Mouse (Mus musculus) splenic B cell, adult 2 months (primary cell): ENCODE data around the gene Tnrc6c.

Source experiments
- DNase-seq: peaks from one replicate; pipeline ENCODE4 v3.0.0-alpha.2; 2011; ENCODE audit warnings: low read depth, low spot score
- H3K27me3 ChIP-seq: 2 replicates; pipeline ENCODE4 v1.6.1; 2012; ENCODE audit warnings: mild to moderate bottlenecking, low read length, moderate library complexity, mixed read lengths; ENCODE audit not compliant: control insufficient read depth, poor library complexity, insufficient read depth, severe bottlenecking
- H3K36me3 ChIP-seq: 2 replicates; pipeline ENCODE4 v1.6.1; 2012; ENCODE audit warnings: mild to moderate bottlenecking, low read length, moderate library complexity, mixed read lengths; ENCODE audit not compliant: control insufficient read depth, poor library complexity, insufficient read depth, severe bottlenecking

Tnrc6c gene

DNA sequence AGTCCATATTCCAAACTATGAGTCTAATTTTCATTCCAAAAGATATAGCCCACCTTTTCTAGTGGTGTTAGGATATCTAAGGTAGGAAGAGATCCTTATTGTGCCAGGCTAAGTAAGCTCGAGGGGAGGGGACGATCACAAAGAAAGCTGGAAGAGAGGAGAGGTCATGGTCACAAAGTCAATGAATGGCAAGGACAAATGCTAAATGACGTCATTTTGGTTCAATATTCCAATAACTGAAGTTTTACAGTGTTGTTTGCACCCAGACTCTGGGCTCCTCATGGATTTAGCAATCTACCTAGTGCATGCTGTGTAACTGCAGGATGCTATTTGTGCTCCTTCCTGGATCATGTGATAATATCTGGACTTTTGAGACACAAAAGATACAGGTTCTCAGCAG lies 1.2 kb upstream of the Tnrc6c start:
- DNase-seq, result no peak
- H3K27me3 ChIP-seq, result no peaks in the 10 kb centered on the region
- H3K36me3 ChIP-seq, result no peaks in the 10 kb centered on the region

GRCm38 (mm10) chr11:117654380-117654924 lies 363 bp downstream of the Tnrc6c start:
- no peaks in the 10 kb centered on the region for H3K36me3 ChIP-seq
- peak; percentile 100 for DNase-seq
- H3K27me3 ChIP-seq, result no peaks in the 10 kb centered on the region

DNA sequence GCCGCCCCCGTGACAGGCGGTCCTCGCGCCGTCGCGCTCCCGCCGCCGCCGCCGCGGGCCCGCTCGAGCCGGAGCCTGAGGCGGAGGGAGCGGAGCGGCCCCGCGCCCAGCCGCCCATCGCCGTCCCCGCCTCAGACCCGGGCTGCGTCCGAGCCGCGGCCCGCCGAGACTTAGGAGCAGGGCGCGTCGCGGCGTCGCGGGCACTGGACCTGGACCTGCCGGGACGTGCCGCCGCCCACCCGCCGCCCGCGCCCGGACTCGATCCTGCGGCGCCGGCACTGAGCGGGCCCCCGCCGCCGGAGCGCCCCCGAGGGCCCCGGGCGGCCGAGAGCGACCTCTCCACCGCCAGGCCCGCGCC lies 824 bp downstream of the Tnrc6c start:
- no peaks in the 10 kb centered on the region for H3K27me3 ChIP-seq
- no peaks in the 10 kb centered on the region for H3K36me3 ChIP-seq
- no peak for DNase-seq

DNA sequence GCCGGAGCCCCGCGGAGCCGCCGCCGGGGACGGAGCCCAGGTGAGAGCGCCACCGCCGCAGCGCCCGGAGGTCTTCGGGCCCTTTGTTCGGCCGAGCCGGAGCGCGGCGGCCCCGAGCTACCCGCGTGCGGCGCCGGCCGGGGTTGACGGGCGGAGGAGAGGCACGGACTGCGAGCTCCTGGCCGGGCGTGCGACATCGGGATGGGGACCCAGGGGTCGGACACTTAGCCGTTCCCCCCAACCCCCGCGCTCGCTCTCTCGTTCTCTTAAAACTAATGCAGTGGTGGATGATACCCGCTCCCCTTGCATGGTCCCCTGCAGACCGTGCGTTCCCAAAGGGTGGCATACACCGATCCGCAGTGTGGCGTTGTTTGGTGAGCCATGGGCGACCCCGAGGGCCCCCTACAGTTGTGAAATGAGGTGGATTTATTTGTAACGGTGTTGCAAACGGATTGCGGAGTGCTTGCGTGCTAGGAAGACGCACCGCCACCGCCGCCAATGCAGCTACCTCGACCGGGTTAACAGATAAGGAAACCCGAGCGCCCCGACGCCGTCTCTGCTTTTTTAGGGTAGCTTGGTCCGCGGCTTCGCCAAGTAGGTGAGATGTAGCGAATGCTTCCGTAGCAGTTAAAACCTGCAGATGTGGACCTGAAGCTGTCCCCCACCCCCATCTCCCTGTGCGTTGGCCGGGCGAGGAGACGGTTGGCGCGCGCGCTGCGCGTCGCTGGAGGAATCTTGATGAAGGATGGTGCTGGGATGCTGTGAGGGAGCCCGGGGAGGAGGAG lies 1.4 kb downstream of the Tnrc6c start:
- peak; percentile 48 for DNase-seq
- no peaks in the 10 kb centered on the region for H3K36me3 ChIP-seq
- H3K27me3 ChIP-seq, result no peaks in the 10 kb centered on the region

GRCm38 (mm10) chr11:117656077-117656401 lies 1.9 kb downstream of the Tnrc6c start:
- no peak for DNase-seq
- Histone ChIP-seq H3K36me3 (no peaks in the 10 kb centered on the region), H3K27me3 (no peaks in the 10 kb centered on the region)

DNA sequence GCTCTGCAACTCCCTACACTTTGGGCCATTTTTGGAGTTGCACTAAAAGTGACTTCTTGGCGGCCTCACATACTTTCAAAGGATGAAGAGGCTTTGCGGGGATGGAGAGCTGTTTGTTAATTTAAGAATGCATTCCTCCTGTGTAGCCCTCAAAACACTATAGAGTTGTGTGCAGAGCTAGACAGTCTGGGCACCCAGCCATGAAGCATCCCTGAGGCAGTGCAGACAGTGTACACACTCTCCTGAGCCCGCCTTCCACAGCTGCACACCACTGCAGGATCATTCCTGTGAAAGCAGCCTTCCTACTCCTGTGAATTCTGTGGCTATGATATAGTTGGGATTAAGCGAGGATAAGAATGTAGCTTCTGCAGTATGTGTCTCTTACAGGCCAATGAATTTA lies 4.9 kb downstream of the Tnrc6c start:
- H3K27me3 ChIP-seq, result no peaks in the 10 kb centered on the region
- no peaks in the 10 kb centered on the region for H3K36me3 ChIP-seq
- no peak for DNase-seq

- H3K27me3 ChIP-seq, result no peaks in the 10 kb centered on the region
- H3K36me3 ChIP-seq, result no peaks in the 10 kb centered on the region
- DNase-seq, result peak; percentile 66
These were observed 9.1 kb downstream of the Tnrc6c start for GRCm38 (mm10) chr11:117663036-117663809.

DNA sequence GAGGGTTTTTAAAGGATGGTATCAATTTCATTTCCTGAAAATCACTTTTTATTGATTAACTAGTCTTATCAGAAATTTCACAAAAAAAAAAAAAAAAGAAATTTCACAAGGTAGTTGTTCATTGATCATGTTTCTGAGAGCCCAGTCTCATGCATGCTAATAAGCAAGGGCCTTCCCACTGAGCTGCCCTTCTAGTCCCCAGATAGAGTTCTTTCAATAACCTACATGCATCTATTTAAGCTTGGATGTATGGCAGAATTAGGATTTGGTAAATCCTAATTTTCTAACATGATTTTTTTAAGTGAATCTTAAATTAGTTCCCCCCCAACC lies 9.7 kb downstream of the Tnrc6c start:
- DNase-seq, result no peak
- H3K27me3 ChIP-seq, result no peaks in the 10 kb centered on the region
- no peaks in the 10 kb centered on the region for H3K36me3 ChIP-seq

- no peaks in the 10 kb centered on the region for H3K36me3 ChIP-seq
- H3K27me3 ChIP-seq, result no peaks in the 10 kb centered on the region
- DNase-seq, result no peak
These were observed 11.1 kb downstream of the Tnrc6c start for GRCm38 (mm10) chr11:117665189-117665588.

- H3K36me3 ChIP-seq, result no peaks in the 10 kb centered on the region
- no peaks in the 10 kb centered on the region for H3K27me3 ChIP-seq
- DNase-seq, result no peak
These were observed 12.5 kb downstream of the Tnrc6c start for GRCm38 (mm10) chr11:117666563-117666962.

- H3K27me3 ChIP-seq, result no peaks in the 10 kb centered on the region
- no peaks in the 10 kb centered on the region for H3K36me3 ChIP-seq
- DNase-seq, result no peak
These were observed 13.1 kb downstream of the Tnrc6c start for GRCm38 (mm10) chr11:117667152-117667551.

GRCm38 (mm10) chr11:117667825-117668224 lies 13.7 kb downstream of the Tnrc6c start:
- no peak for DNase-seq
- no peaks in the 10 kb centered on the region for H3K36me3 ChIP-seq
- no peaks in the 10 kb centered on the region for H3K27me3 ChIP-seq

GRCm38 (mm10) chr11:117671626-117672025 lies 17.5 kb downstream of the Tnrc6c start:
- Histone ChIP-seq H3K36me3 (no peaks in the 10 kb centered on the region), H3K27me3 (no peaks in the 10 kb centered on the region)
- DNase-seq, result no peak

- H3K27me3 ChIP-seq, result no peaks in the 10 kb centered on the region
- peak; percentile 50 for DNase-seq
- H3K36me3 ChIP-seq, result no peaks in the 10 kb centered on the region
These were observed 20.4 kb downstream of the Tnrc6c start for GRCm38 (mm10) chr11:117674531-117674930.

GRCm38 (mm10) chr11:117676649-117677048 lies 22.6 kb downstream of the Tnrc6c start:
- H3K36me3 ChIP-seq, result no peaks in the 10 kb centered on the region
- H3K27me3 ChIP-seq, result no peaks in the 10 kb centered on the region
- no peak for DNase-seq
